Mouse (Mus musculus) stomach, embryonic 16.5 days (tissue): ENCODE measurements at regions not wholly inside any gene's neighbourhood (a gene's known extent, or its start where the extent isn't known, plus 50 kb on each side); places are given as distances from the start of the nearest gene placed in this dataset.

ENCODE experiments used
- ATAC-seq: fragments of 200-750 bp; cut with Nextera tagmentation; 2 replicates; pipeline ENCODE4 v1.8.0; 2017; ENCODE audit warnings: moderate number of reproducible peaks, moderate TSS enrichment; ENCODE audit not compliant: insufficient read depth, low FRiP score
- H3K27ac ChIP-seq: fragments of 300-500 bp; sonication (generic); 2 replicates; pipeline ENCODE4 v1.5.1; 2014; ENCODE audit warnings: low read length
- H3K27me3 ChIP-seq: fragments of 300-500 bp; sonication (generic); 2 replicates; pipeline ENCODE4 v1.6.1; 2014; ENCODE audit warnings: low read length, control low read depth, mixed read lengths; ENCODE audit not compliant: control insufficient read depth, insufficient read depth
- H3K36me3 ChIP-seq: fragments of 300-500 bp; sonication (generic); 2 replicates; pipeline ENCODE4 v1.6.1; 2014; ENCODE audit warnings: low read length; ENCODE audit not compliant: control insufficient read depth, insufficient read depth
- H3K4me1 ChIP-seq: fragments of 300-500 bp; sonication (generic); 2 replicates; pipeline ENCODE4 v1.6.1; 2014; ENCODE audit warnings: low read length, control low read depth, mixed read lengths; ENCODE audit not compliant: control insufficient read depth, insufficient read depth
- H3K4me2 ChIP-seq: fragments of 300-500 bp; sonication (generic); 2 replicates; pipeline ENCODE4 v1.6.1; 2014; ENCODE audit warnings: low read depth, low read length, mixed read lengths
- H3K4me3 ChIP-seq: fragments of 300-500 bp; sonication (generic); replicated peaks from 2 replicates; pipeline ENCODE4 v1.5.1; 2014; ENCODE audit warnings: mild to moderate bottlenecking, low read length
- H3K9ac ChIP-seq: fragments of 300-500 bp; sonication (generic); 2 replicates; pipeline ENCODE4 v1.6.1; 2014; ENCODE audit warnings: low read length
- H3K9me3 ChIP-seq: fragments of 300-500 bp; sonication (generic); replicated peaks from 2 replicates; pipeline ENCODE4 v1.6.1; 2016; ENCODE audit warnings: low read length, control low read depth; ENCODE audit not compliant: control insufficient read depth
- WGBS: fragments of 180-500 bp; shearing (Covaris S2); extraction: QIAGEN DNeasy Blood & Tissue Kit; methylation state at CpG from one replicate; pipeline ENCODE4 v1.1.7; 2014; 5-methylcytosine and 5-hydroxymethylcytosine counted together

DNA sequence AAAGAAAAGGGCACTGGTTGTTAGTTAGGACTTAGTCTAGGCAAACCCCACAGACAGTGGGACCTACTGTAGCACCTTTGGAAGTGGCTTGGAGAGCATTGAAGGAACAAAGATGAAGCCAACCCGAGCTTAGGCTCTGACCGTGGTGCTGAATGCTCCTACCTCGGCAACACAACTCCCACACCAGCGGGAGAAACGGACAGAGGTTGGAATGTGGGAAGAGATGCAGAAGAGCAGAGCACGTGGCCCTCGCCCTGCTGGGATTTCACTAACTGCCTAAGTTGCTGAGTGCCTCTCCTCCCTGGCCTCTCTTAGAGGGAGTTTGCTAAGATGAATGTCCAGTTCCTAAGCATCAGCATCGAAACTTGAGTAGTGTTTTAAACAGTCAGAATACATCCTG is 94.1 kb upstream of the Klf14 start:
- 6% methylated on average over 8 of the region's 8 CpGs for WGBS
- Histone ChIP-seq H3K4me3 (no peak overlapping the region), H3K27ac (no peak overlapping the region), H3K9me3 (no peaks in the 10 kb centered on the region), H3K27me3 (no peaks in the 10 kb centered on the region), H3K9ac (no peak overlapping the region), H3K36me3 (no peaks in the 10 kb centered on the region), H3K4me2 (no peak overlapping the region), H3K4me1 (no peaks in the 10 kb centered on the region)
- ATAC-seq = no peak

- H3K9ac ChIP-seq = no peak overlapping the region
- no peaks in the 10 kb centered on the region for H3K9me3 ChIP-seq
- ATAC-seq = no peak
- 64% methylated on average over 12 of the region's 12 CpGs for WGBS
- no peak overlapping the region for H3K4me3 ChIP-seq
- H3K27ac ChIP-seq = no peak overlapping the region
- no peak overlapping the region for H3K4me2 ChIP-seq
- no peaks in the 10 kb centered on the region for H3K27me3 ChIP-seq
- no peaks in the 10 kb centered on the region for H3K36me3 ChIP-seq
- H3K4me1 ChIP-seq = no peaks in the 10 kb centered on the region
Measured at GRCm38 (mm10) chr6:31056786-31057566, 98.1 kb upstream of the Klf14 start.

DNA sequence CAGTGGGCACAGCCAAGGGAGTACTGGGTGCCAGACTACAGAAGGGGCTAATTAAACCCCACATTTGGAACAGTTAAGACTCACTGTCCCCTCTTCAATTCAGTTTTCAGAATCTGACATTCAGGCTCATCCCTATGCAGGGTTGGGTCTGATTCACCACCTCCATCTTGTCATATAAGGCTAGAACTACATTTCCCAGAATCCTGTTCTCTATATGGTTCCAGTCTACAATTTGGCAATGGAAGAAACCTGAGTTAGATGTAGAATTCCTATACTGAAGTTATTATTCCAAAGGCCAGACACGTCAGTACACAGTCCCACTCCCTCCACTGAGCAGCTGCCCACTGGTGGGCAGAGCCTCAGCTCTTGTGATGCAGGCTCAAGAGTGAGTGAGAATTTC is 99.4 kb upstream of the Klf14 start:
- H3K4me3 ChIP-seq = no peak overlapping the region
- H3K9me3 ChIP-seq = no peaks in the 10 kb centered on the region
- ATAC-seq = no peak
- no peak overlapping the region for H3K9ac ChIP-seq
- WGBS = 74% methylated on average over 1 of the region's 1 CpGs
- H3K4me2 ChIP-seq = no peak overlapping the region
- no peak overlapping the region for H3K27ac ChIP-seq
- H3K36me3 ChIP-seq = no peaks in the 10 kb centered on the region
- no peaks in the 10 kb centered on the region for H3K4me1 ChIP-seq
- H3K27me3 ChIP-seq = no peaks in the 10 kb centered on the region

DNA sequence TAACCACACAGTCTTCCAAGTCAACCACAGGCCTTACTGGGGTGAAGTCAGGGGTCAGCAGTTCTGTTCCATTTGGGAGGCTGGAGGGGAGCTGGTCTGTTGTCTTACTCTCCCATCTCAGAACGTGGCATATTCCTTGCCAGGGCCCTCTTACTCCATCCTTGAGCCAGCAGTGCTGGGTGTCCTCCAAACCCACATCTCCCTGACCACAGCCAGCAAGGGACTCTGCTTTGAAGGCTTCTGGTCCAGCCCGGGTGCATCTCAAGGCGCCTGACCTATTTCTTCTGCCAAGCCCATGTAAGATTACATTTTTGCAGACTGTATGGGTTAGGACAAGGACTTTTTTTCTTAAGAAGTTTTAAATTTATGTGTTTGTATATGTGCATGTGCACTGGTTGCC is 100.1 kb upstream of the Klf14 start:
- no peak for ATAC-seq
- H3K36me3 ChIP-seq = no peaks in the 10 kb centered on the region
- H3K9ac ChIP-seq = no peak overlapping the region
- H3K27ac ChIP-seq = no peak overlapping the region
- H3K4me2 ChIP-seq = no peak overlapping the region
- no peak overlapping the region for H3K4me3 ChIP-seq
- H3K9me3 ChIP-seq = no peaks in the 10 kb centered on the region
- no peaks in the 10 kb centered on the region for H3K4me1 ChIP-seq
- WGBS = 85% methylated on average over 3 of the region's 3 CpGs
- no peaks in the 10 kb centered on the region for H3K27me3 ChIP-seq

GRCm38 (mm10) chr6:31061813-31062212 is 102.9 kb upstream of the Klf14 start:
- Histone ChIP-seq H3K27me3 (no peaks in the 10 kb centered on the region), H3K4me3 (no peak overlapping the region), H3K9ac (no peak overlapping the region), H3K36me3 (no peaks in the 10 kb centered on the region), H3K4me1 (no peaks in the 10 kb centered on the region), H3K27ac (no peak overlapping the region), H3K4me2 (no peak overlapping the region), H3K9me3 (no peaks in the 10 kb centered on the region)
- peak; percentile 77; the same call in 1 of the 2 replicates for ATAC-seq
- 72% methylated on average over 4 of the region's 4 CpGs for WGBS

- peaks cover 7% of the 10 kb centered on the region; the same call in 1 of the 2 replicates for H3K4me1 ChIP-seq
- no peak overlapping the region for H3K4me2 ChIP-seq
- no peaks in the 10 kb centered on the region for H3K9me3 ChIP-seq
- H3K27ac ChIP-seq = no peak overlapping the region
- WGBS = 71% methylated on average over 9 of the region's 9 CpGs
- H3K36me3 ChIP-seq = no peaks in the 10 kb centered on the region
- H3K27me3 ChIP-seq = no peaks in the 10 kb centered on the region
- no peak overlapping the region for H3K9ac ChIP-seq
- no peak for ATAC-seq
- H3K4me3 ChIP-seq = no peak overlapping the region
Measured at GRCm38 (mm10) chr6:31065419-31065818, 106.5 kb upstream of the Klf14 start.

DNA sequence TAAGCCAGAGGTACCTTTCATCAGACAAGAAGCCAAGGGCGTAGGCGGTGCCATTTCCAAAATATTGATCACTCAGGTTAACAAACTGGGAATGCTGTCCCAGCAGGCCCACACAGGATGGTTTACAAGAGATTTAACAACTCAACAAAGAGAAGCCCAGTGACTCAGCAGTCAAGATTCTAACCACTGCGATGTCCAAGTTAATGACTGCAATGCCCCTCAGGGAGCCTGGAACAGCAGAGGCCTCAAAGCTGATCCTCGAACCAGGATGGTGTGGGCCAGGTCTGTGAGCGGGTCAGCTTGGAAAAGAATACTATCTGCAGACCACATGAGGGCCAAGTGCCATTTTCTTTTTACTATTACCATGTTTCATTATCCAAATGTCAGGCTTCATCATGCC is 108.0 kb upstream of the Klf14 start:
- ATAC-seq = no peak
- Histone ChIP-seq H3K4me2 (no peak overlapping the region), H3K4me3 (no peak overlapping the region), H3K27ac (no peak overlapping the region), H3K9me3 (no peaks in the 10 kb centered on the region), H3K27me3 (no peaks in the 10 kb centered on the region), H3K4me1 (peaks cover 10% of the 10 kb centered on the region; the same call in 1 of the 2 replicates), H3K9ac (no peak overlapping the region), H3K36me3 (no peaks in the 10 kb centered on the region)
- WGBS = 81% methylated on average over 5 of the region's 5 CpGs

DNA sequence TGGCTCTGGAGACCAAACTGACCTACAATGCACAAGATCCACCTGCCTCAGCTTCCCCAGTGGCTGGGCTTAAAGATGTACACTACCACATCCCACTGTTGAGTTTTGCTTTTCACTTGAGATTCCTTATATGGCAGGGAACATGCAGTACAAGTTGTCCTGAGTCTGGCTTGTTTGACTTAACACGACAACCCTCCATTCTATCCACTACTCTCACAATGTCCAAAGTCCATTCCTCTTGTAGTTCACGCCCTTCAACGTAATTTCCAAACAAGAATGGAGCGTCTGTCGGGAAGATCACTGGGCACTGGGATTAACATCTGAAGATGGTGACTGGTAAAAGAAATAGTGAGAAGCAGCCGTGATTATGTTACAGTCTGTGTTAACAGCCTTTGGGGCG is 108.6 kb upstream of the Klf14 start:
- Histone ChIP-seq H3K4me3 (no peak overlapping the region), H3K4me2 (no peak overlapping the region), H3K9ac (no peak overlapping the region), H3K36me3 (no peaks in the 10 kb centered on the region), H3K4me1 (peaks cover 10% of the 10 kb centered on the region; the same call in 1 of the 2 replicates), H3K9me3 (no peaks in the 10 kb centered on the region), H3K27ac (no peak overlapping the region), H3K27me3 (no peaks in the 10 kb centered on the region)
- ATAC-seq = peak; percentile 41; the same call in 1 of the 2 replicates
- WGBS = 67% methylated on average over 7 of the region's 7 CpGs

- H3K27ac ChIP-seq = no peak overlapping the region
- 71% methylated on average over 13 of the region's 13 CpGs for WGBS
- H3K27me3 ChIP-seq = no peaks in the 10 kb centered on the region
- H3K4me3 ChIP-seq = no peak overlapping the region
- no peak overlapping the region for H3K4me2 ChIP-seq
- ATAC-seq = no peak
- no peaks in the 10 kb centered on the region for H3K36me3 ChIP-seq
- no peak overlapping the region for H3K9ac ChIP-seq
- H3K4me1 ChIP-seq = peaks cover 17% of the 10 kb centered on the region
- no peaks in the 10 kb centered on the region for H3K9me3 ChIP-seq
Measured at GRCm38 (mm10) chr6:31069243-31069642, 110.4 kb upstream of the Klf14 start.
